Mouse (Mus musculus) megakaryocyte-erythroid progenitor cell, adult 5-6 weeks (primary cell): ENCODE data around the gene Prl7d1. TPM values are rescaled to one million over a fixed set of nuclear protein-coding genes. Genes with fewer than 3 reads are reported as not detected.
"Not testable (repeated sequence)": the region's sequence is repeated elsewhere in the genome, so short reads cannot be mapped to it uniquely, and the experiment has no call there.

Experiments
- ATAC-seq: replicated peaks from 2 replicates; pipeline ENCODE4 v1.8.0; 2016; ENCODE audit warnings: mild to moderate bottlenecking, inconsistent platforms; ENCODE audit not compliant: severe bottlenecking, poor library complexity, low FRiP score, low TSS enrichment
- total RNA-seq, 2 experiments: library from RNA; stranded (forward) in 1 of 2; stranded (reverse) in 1 of 2; fragments of 200-1000, 215-1000 nt in 1 of 2; fragments of >200 nt in 1 of 2; fragmentation: Nextera tagmentation in 1 of 2; gene quantifications; 2 replicates each; pipeline ENCODE4 v1.2.3; 2014 to 2017

Prl7d1 gene
- total RNA-seq (2014; fragmentation: Nextera tagmentation) (not detected in 2 replicates), total RNA-seq (2017) (not detected in 2 replicates)

- ATAC-seq, result no peak
Observed at GRCm38 (mm10) chr13:27716636-27717035, at the start of gene Prl7d1. TSS of gene Prl7d1 (minus strand) at chr13:27716736.

- no peak for ATAC-seq
Observed at GRCm38 (mm10) chr13:27734512-27735186, 18.1 kb upstream of the Prl7d1 start.

GRCm38 (mm10) chr13:27730286-27730959, 13.9 kb upstream of the Prl7d1 start:
- not testable (repeated sequence) for ATAC-seq

GRCm38 (mm10) chr13:27725057-27725456, 8.5 kb upstream of the Prl7d1 start:
- not testable (repeated sequence) for ATAC-seq

- ATAC-seq, result no peak
Observed at GRCm38 (mm10) chr13:27706521-27706920, 10.0 kb downstream of the Prl7d1 start.

GRCm38 (mm10) chr13:27667936-27668335, 48.6 kb downstream of the Prl7d1 start, which contains the start of gene Prl7a2:
TSS of gene Prl7a2 (minus strand) at chr13:27668036.
- no peak for ATAC-seq

GRCm38 (mm10) chr13:27660747-27661146, 55.8 kb downstream of the Prl7d1 start:
- no peak for ATAC-seq

Other genes with a start within 250 kb of the Prl7d1 start
- not detected in 2 replicates for gene Prl8a8, start 203.5 kb downstream of the Prl7d1 start, total RNA-seq (2014; fragmentation: Nextera tagmentation)
- not detected in 2 replicates for gene Prl8a8, start 203.5 kb downstream of the Prl7d1 start, total RNA-seq (2017)
- gene Prl8a9, start 152.1 kb downstream of the Prl7d1 start, total RNA-seq (2014; fragmentation: Nextera tagmentation), result not detected in 2 replicates
- gene Prl8a9, start 152.1 kb downstream of the Prl7d1 start, total RNA-seq (2017), result not detected in 2 replicates
- not detected in 2 replicates for gene Prl8a1, start 134.6 kb downstream of the Prl7d1 start, total RNA-seq (2014; fragmentation: Nextera tagmentation)
- not detected in 2 replicates for gene Prl8a1, start 134.6 kb downstream of the Prl7d1 start, total RNA-seq (2017)
- gene Prl7b1, start 106.2 kb downstream of the Prl7d1 start, total RNA-seq (2014; fragmentation: Nextera tagmentation), result not detected in 2 replicates
- gene Prl7b1, start 106.2 kb downstream of the Prl7d1 start, total RNA-seq (2017), result not detected in 2 replicates
- gene Prl7a1, start 74.2 kb downstream of the Prl7d1 start, total RNA-seq (2014; fragmentation: Nextera tagmentation), result not detected in 2 replicates
- not detected in 2 replicates for gene Prl7a1, start 74.2 kb downstream of the Prl7d1 start, total RNA-seq (2017)
- gene Prl7a2, start 48.7 kb downstream of the Prl7d1 start, total RNA-seq (2014; fragmentation: Nextera tagmentation), result not detected in 2 replicates
- gene Prl7a2, start 48.7 kb downstream of the Prl7d1 start, total RNA-seq (2017), result not detected in 2 replicates
- not detected in 2 replicates for gene Prl7c1, start 64.1 kb upstream of the Prl7d1 start, total RNA-seq (2014; fragmentation: Nextera tagmentation)
- gene Prl7c1, start 64.1 kb upstream of the Prl7d1 start, total RNA-seq (2017), result not detected in 2 replicates
- gene Prl2a1, start 84.9 kb upstream of the Prl7d1 start, total RNA-seq (2014; fragmentation: Nextera tagmentation), result not detected in 2 replicates
- gene Prl2a1, start 84.9 kb upstream of the Prl7d1 start, total RNA-seq (2017), result not detected in 2 replicates
- not detected in 2 replicates for gene Prl2c1, start 132.6 kb upstream of the Prl7d1 start, total RNA-seq (2014; fragmentation: Nextera tagmentation)
- not detected in 2 replicates for gene Prl2c1, start 132.6 kb upstream of the Prl7d1 start, total RNA-seq (2017)